Mouse (Mus musculus): ENCODE data around the gene C1galt1. TPM values are rescaled to one million over a fixed set of nuclear protein-coding genes. Genes with fewer than 3 reads are reported as not detected.

The C1galt1 gene
- polyA plus RNA-seq, 1 experiment, result not detected

DNA sequence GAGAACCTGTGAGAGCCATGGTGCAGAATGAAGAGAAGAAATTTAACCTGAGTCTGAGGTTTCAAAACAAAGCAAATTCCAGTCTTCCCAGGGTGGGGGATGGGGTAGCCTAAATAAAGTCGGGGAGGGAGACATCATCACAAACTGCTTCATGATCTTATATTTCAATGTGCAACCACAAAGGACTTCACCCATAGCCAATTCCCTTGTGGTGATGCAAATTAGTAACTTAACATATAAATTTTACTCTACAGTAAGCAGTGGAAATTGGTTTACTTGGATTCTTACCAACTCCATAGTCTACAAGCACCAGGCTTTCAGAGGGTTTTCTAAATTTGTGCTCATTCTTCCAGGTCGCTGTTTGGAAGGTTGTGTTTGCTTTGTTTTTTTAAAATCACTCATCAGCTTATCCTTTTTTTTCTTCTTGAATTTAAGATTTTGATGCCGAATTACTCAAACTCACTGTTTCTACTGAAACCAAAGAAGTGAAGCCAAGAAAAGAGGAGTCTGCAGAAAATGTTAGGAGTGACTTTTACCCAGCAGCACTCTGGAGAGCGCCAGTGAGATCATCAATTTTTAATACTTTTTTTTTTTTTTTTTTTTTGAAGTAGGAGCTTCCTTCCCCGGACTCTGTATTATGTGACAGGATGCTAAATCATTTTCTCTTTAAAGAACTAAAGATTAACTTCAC lies 41.5 kb downstream of the C1galt1 start:
- WGBS, result 77% methylated on average over 5 of the region's 5 CpGs
- no peak overlapping the region for H3K27ac ChIP-seq (ENCODE audit: insufficient read depth, low read depth, low read length)
- H3K4me1 ChIP-seq (ENCODE audit: control insufficient read depth, insufficient read depth, low read length), result no peaks in the 10 kb centered on the region
- TF ChIP-seq CTCF (IDR thresholded peaks at IDR 0.05; ENCODE audit: insufficient read depth, low read depth, low read length) (no peak), POLR2A (IDR thresholded peaks at IDR 0.05; ENCODE audit: insufficient read depth, low read depth, low read length) (no peak)
- no peak overlapping the region for H3K4me3 ChIP-seq (ENCODE audit: insufficient read depth, low read depth, low read length)

DNA sequence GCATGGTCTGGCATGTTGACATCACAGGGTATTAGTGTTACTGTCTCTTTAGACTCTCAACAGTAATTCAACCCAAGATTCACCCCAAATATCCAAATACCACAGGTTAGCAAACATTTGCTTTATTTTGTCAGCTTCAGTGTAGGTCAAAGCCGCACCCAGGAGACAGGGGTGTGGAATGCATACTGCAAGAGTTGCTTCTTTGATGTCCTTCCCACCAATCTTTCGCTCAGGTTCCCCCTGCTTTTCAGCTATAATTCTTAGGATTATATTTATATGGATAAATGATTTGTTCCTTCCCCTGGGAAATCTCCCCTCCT lies 42.0 kb downstream of the C1galt1 start:
- H3K4me1 ChIP-seq (ENCODE audit: control insufficient read depth, insufficient read depth, low read length), result no peaks in the 10 kb centered on the region
- TF ChIP-seq CTCF (IDR thresholded peaks at IDR 0.05; ENCODE audit: insufficient read depth, low read depth, low read length) (no peak), POLR2A (IDR thresholded peaks at IDR 0.05; ENCODE audit: insufficient read depth, low read depth, low read length) (no peak)
- H3K4me3 ChIP-seq (ENCODE audit: insufficient read depth, low read depth, low read length), result no peak overlapping the region
- no peak overlapping the region for H3K27ac ChIP-seq (ENCODE audit: insufficient read depth, low read depth, low read length)
- WGBS, result 92% methylated on average over 2 of the region's 2 CpGs

GRCm38 (mm10) chr6:7896339-7896738 lies 51.7 kb downstream of the C1galt1 start:
- no peak for TF ChIP-seq POLR2A (IDR thresholded peaks at IDR 0.05; ENCODE audit: insufficient read depth, low read depth, low read length)
- TF ChIP-seq CTCF (IDR thresholded peaks at IDR 0.05; ENCODE audit: insufficient read depth, low read depth, low read length), result no peak
- 95% methylated on average over 5 of the region's 5 CpGs for WGBS
- no peak overlapping the region for H3K4me3 ChIP-seq (ENCODE audit: insufficient read depth, low read depth, low read length)
- no peak overlapping the region for H3K27ac ChIP-seq (ENCODE audit: insufficient read depth, low read depth, low read length)
- H3K4me1 ChIP-seq (ENCODE audit: control insufficient read depth, insufficient read depth, low read length), result no peaks in the 10 kb centered on the region

GRCm38 (mm10) chr6:7912015-7912414 lies 67.4 kb downstream of the C1galt1 start:
- WGBS, result 23% methylated on average over 2 of the region's 2 CpGs
- Histone ChIP-seq H3K27ac (ENCODE audit: insufficient read depth, low read depth, low read length) (peak overlapping the region; percentile 58), H3K4me1 (ENCODE audit: control insufficient read depth, insufficient read depth, low read length) (no peaks in the 10 kb centered on the region), H3K4me3 (ENCODE audit: insufficient read depth, low read depth, low read length) (no peak overlapping the region)
- TF ChIP-seq CTCF (IDR thresholded peaks at IDR 0.05; ENCODE audit: insufficient read depth, low read depth, low read length) (no peak), POLR2A (IDR thresholded peaks at IDR 0.05; ENCODE audit: insufficient read depth, low read depth, low read length) (no peak)

Other genes with a start within 250 kb of the C1galt1 start
- gene Asns, start 151.6 kb upstream of the C1galt1 start, polyA plus RNA-seq (2012; ENCODE audit: insufficient read depth, insufficient read length, low replicate concordance, missing spikeins), result not detected in 2 replicates